Mouse (Mus musculus) testis, adult 2 months (tissue): ENCODE results near the gene Rgl2. TPM values are rescaled to one million over a fixed set of nuclear protein-coding genes. Genes with fewer than 3 reads are reported as not detected.
"Not testable (repeated sequence)": the region's sequence is repeated elsewhere in the genome, so short reads cannot be mapped to it uniquely, and the experiment has no call there.

Experiments
- H3K27ac ChIP-seq: fragments of 200-500 bp; 2 replicates; pipeline ENCODE4 v1.5.1; 2012; ENCODE audit warnings: low read depth, low read length; ENCODE audit not compliant: control insufficient read depth, insufficient read depth
- H3K27me3 ChIP-seq: fragments of 200-500 bp; 2 replicates; pipeline ENCODE4 v1.6.1; 2012; ENCODE audit warnings: mild to moderate bottlenecking, low read length, moderate library complexity; ENCODE audit not compliant: control insufficient read depth, insufficient read depth
- H3K36me3 ChIP-seq: fragments of 200-500 bp; 2 replicates; pipeline ENCODE4 v1.6.1; 2012; ENCODE audit warnings: mild to moderate bottlenecking, low read length; ENCODE audit not compliant: control insufficient read depth, insufficient read depth
- H3K4me1 ChIP-seq: fragments of 200-500 bp; 2 replicates; pipeline ENCODE4 v1.6.1; 2012; ENCODE audit warnings: low read length; ENCODE audit not compliant: control insufficient read depth, insufficient read depth
- H3K4me3 ChIP-seq: fragments of 200-500 bp; 2 replicates; pipeline ENCODE4 v1.5.1; 2012; ENCODE audit warnings: low read depth, mild to moderate bottlenecking, low read length, moderate library complexity, mixed read lengths; ENCODE audit not compliant: control insufficient read depth
- CTCF ChIP-seq: fragments of 200-500 bp; IDR thresholded peaks from 2 replicates; pipeline ENCODE4 v1.5.1; 2012; ENCODE audit warnings: low read depth, mild to moderate bottlenecking, inconsistent platforms, low read length, moderate library complexity; ENCODE audit not compliant: control insufficient read depth, insufficient read depth, insufficient replicate concordance
- POLR2A ChIP-seq: fragments of 200-500 bp; IDR thresholded peaks from 2 replicates; pipeline ENCODE4 v1.6.1; 2012; ENCODE audit warnings: low read depth, mild to moderate bottlenecking, inconsistent platforms, low read length, moderate library complexity; ENCODE audit not compliant: control insufficient read depth
- polyA plus RNA-seq: library from polyadenylated mRNA; depleted of rRNA; stranded (reverse); fragments of >200 nt; gene quantifications from 2 replicates; pipeline ENCODE4 v1.2.3, GENCODE M21; 2012; rRNA removed

The Rgl2 gene
- polyA plus RNA-seq = 83.4 and 93.0 TPM in 2 replicates

DNA sequence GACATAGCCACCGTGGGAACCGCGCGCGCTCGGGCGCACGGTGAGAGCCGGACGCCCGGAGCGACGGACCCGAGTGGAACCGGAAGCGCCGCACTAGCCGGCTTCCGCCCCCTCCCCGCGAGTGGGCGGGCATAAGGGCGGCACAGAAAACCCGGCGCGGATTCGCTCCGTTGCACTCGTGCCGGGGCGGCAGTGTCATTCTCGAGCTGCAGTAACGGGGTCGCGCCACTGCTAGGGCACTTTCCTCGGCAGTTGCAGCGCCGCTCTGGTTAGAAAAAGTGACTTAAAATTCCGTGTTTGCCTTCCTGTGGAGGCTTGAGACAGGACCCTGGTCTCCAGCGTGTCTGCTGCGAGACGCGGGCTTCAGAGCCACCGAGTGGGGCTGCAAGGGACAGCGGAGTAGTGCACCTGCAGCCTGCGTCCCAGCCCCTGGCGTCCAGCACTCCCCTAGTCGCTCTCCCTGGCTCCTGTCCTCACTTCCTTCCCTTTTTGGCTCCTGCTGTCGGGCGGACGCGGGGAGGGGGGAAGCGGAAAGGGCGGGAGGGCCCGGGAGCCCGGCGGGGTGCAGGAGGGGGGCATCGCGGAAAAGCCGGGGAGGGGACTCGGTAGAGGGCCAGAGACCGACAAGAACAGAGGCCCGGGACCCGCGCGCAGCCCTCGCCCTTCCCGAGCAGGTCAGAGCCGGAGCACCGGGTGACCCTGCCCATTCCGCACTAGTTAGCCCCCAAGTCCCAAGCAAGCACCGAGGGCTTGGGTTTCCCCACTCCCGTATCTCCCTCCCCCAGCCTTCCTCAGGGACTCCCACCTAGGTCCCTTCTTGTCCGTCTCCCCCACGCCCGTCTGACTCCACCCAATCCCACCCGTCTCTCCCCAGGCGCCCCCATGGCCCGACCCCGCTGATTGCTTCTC is at the start of gene Rgl2:
TSS of gene Rgl2 (plus strand) at position 173 of the 909 bp plus-strand sequence.
- H3K4me3 ChIP-seq = peak within 1 kb of the TSS; percentile 82
- peaks cover 10% of the 10 kb centered on the region for H3K4me1 ChIP-seq
- peak within 1 kb of the TSS; percentile 56 for H3K27ac ChIP-seq
- no peaks in the 10 kb centered on the region for H3K36me3 ChIP-seq
- no peak for TF ChIP-seq CTCF
- TF ChIP-seq POLR2A = peak; percentile 67; the same call in 1 of the 2 replicates
- H3K27me3 ChIP-seq = no peaks in the 10 kb centered on the region

DNA sequence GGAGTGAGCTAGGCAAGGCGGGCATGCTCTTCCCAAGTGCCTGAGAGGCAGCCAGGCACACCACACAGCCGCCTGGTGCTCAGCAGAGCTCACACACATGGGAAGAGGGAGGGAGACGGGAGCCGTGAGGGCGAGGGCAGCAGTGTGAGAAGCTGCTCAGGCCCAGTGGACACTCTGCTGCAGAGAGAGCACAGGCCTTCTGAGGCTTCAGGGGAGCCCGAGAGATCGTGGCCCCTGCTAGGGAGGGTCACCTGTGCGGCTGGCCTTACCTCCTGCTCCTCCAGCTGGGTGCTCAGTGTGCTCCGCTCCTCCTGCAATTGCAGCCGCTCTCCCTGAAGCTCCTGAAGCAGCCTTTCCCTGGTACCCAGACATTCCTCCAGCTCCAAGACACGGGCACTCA is 45.0 kb upstream of the Rgl2 start:
- not testable (repeated sequence) for H3K36me3 ChIP-seq, H3K27ac ChIP-seq, H3K27me3 ChIP-seq, H3K4me1 ChIP-seq, H3K4me3 ChIP-seq

DNA sequence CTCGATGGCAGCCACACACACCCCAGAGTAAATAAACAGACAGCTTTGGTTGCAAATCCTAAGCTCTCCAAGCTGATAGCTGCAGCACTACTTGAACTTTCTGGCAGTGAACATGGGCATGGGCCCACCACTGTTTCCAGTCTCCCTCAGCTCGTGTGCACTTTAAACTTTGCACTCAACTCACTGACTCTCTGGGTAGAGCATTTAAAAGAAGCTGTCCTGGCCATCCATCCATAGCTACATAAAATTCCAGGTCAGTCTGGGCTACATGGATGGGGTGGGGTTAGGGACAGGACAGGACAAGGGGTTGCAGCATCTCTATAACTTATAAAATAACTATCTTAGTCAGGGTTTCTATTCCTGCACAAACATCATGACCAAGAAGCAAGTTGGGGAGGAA is 41.5 kb upstream of the Rgl2 start:
- H3K4me3 ChIP-seq, H3K27ac ChIP-seq, H3K27me3 ChIP-seq, H3K36me3 ChIP-seq, H3K4me1 ChIP-seq: not testable (repeated sequence)

DNA sequence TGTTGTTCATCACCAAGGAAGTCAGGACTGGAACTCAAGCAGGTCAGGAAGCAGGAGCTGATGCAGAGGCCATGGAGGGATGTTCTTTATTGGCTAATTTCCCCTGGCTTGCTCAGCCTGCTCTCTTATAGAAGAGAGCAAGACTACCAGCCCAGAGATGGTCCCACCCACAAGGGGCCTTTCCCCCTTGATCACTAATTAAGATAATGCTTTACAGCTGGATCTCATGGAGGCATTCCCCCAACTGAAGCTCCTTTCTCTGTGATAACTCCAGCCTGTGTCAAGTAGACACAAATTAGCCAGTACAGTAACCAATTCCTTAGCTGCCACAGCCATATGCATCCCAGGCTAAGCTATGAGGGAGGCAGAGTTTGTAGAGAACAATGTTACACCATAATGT is 41.1 kb upstream of the Rgl2 start:
- not testable (repeated sequence) for H3K4me3 ChIP-seq, H3K27me3 ChIP-seq, H3K27ac ChIP-seq, H3K36me3 ChIP-seq, H3K4me1 ChIP-seq

DNA sequence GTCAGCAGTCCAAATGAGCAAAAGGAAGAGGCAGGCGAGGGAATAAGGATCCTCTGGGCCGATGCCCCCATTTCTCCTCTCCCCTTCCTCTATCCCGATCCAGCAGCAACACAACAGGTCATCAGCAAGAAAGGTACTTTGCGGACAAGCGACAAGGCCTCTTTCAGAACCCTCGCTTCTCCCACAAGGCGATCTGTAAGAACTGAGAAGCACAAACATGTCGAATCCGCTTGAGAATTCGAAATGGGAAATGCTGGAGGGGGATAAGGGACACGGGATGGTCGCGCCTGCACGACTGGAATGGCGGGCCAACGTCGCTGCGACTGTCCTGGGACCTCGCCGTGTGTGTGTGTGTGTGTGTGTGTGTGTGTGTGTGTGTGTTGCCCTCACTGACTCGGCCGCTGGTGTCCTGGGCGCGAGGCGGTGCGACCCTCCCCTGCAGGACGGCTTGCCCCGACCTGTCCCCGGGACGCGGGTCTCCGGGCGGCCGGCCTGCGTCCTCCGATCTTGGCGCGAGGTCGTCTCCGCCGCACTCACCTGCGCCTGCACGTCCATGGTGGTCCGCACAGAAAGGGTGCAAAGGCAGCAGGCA is 39.3 kb upstream of the Rgl2 start:
- peak overlapping the region; percentile 87 for H3K4me3 ChIP-seq
- not testable (repeated sequence) for H3K4me1 ChIP-seq, H3K36me3 ChIP-seq, H3K27me3 ChIP-seq
- peak overlapping the region; percentile 46 for H3K27ac ChIP-seq

DNA sequence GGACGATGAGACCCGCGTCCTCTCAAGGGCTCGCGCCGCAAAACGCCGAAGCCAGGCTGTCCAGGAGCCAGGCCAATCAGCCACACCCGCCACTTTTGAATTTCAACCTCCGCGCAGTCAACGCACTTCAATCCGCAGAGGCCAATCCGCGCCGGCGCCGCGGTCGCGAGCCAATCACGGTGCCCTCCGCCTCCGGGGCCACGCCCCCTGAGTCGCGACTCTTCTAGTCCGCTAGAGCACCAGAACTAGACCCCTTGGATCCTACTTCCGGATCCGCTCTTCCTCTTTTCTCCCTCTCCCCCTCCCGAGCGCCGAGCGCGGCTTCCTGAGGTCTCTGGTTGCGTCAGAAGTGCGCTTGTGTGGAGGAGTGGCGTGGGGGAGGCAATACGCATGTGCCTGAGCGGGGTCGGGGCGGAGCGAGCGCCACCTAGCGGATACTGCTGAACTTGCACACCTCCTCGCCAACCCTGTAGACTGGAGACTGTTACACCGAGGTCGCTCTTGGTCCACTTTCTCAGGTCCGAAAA is 38.7 kb upstream of the Rgl2 start, which contains the start of gene Kifc1:
TSS of gene Kifc1 (minus strand) at position 129 of the 527 bp plus-strand sequence.
- peak within 1 kb of the TSS; percentile 87 for H3K4me3 ChIP-seq
- TF ChIP-seq CTCF = peak; percentile 100
- peak; percentile 9; the same call in 1 of the 2 replicates for TF ChIP-seq POLR2A
- no peaks in the 10 kb centered on the region for H3K36me3 ChIP-seq
- peaks cover 3% of the 10 kb centered on the region for H3K4me1 ChIP-seq
- no peaks in the 10 kb centered on the region for H3K27me3 ChIP-seq
- peak within 1 kb of the TSS; percentile 46 for H3K27ac ChIP-seq

DNA sequence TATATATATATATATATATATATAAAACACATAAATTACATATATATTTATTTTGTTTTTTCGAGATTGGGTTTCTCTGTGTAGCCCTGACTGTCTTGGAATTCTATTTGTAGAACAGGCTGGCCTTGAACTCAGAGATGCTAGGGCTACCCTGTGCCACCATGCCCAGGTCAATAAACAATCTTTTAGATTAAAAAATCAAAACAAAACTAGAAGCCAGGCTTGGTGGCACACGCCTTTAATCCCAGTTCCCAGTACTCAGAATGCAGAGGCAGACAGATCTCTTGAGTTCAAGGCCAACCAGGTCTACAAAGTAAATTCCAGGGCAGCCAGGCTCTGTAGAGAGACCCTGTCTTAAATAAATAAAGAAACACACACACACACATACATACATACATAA is 38.0 kb upstream of the Rgl2 start:
- H3K36me3 ChIP-seq = no peaks in the 10 kb centered on the region
- peaks cover 3% of the 10 kb centered on the region for H3K4me1 ChIP-seq
- H3K27me3 ChIP-seq = no peaks in the 10 kb centered on the region
- no peak overlapping the region for H3K4me3 ChIP-seq
- TF ChIP-seq POLR2A (no peak), CTCF (no peak)
- H3K27ac ChIP-seq = no peak overlapping the region

DNA sequence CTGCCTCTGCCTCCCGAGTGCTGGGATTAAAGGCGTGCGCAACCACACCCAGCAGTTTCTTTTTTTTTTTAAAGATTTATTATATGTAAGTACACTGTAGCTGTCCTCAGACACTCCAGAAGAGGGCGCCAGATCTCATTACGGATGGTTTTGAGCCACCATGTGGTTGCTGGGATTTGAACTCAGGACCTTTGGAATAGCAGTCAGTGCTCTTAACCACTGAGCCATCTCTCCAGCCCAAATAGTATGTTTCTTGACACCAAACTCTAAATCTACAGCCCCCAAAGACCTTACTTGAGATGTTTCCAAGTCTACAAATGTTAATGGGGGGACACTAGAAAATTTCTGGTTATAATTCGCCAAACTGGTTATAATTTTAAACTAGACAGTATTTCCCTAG is 37.5 kb upstream of the Rgl2 start:
- H3K27ac ChIP-seq, H3K27me3 ChIP-seq: not testable (repeated sequence)

More for the DNA sequence above, 37.5 kb upstream of the Rgl2 start:
- H3K4me1 ChIP-seq, H3K4me3 ChIP-seq, H3K36me3 ChIP-seq: not testable (repeated sequence)
